Mouse (Mus musculus): ENCODE data around the gene Igsf21. TPM values are rescaled to one million over a fixed set of nuclear protein-coding genes. Genes with fewer than 3 reads are reported as not detected.

Igsf21 gene
- 0.02 TPM in 2 replicates for polyA plus RNA-seq (2012)

DNA sequence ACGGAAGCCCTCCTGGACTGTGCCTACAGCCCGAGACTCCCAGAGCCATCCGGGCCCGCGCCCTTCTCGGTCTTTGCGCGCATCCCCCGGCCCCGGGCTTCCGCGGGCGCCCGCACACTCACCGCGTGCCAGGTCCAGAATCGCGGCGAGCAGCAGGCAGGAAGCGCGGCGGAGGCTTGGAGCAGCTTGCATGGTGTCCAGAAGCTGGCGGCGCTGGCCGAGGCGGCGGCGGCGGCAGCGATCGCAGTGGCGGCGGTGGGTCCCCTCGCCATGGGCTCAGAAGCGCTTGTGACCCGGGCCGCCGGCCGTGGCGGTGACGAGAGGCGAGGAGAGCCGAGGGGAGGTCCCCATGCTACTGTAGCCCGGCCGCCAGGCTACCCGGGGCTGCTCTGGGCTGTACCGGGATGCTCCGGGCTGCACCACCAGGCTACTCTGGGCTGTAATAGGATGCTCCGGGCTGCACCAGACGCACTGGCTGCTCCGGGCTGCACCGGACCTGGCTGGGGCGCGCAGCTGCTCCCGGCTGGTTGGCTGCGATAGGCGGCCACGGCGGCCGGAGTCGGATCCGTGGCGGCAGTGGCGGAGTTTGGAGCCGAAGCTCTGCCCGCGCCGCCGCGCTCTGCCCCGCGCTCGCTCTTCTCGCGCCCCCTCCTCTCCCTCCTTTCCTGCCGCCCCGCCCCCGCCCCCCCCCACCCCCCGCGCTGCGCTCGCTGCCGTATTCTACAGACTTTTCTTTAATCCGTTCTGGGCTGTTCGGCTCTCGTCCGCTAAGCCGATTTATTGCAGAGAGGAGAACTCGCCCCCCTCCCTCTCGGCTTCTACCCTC, at the start of gene Igsf21:
Igsf21 (minus strand) TSS at position 605 of the 826 bp plus-strand sequence.
- H3K4me1 ChIP-seq (ENCODE audit: control insufficient read depth), result no peaks in the 10 kb centered on the region
- TF ChIP-seq TAL1 (IDR thresholded peaks at IDR 0.05; ENCODE audit: low read length) (no peak), GATA1 (IDR thresholded peaks at IDR 0.05; ENCODE audit: low read length) (no peak)
- H3K4me3 ChIP-seq (replicated peaks), result no peak within 1 kb of the TSS
- peaks cover 67% of the 10 kb centered on the region for H3K27me3 ChIP-seq (ENCODE audit: control insufficient read depth)
- H3K9me3 ChIP-seq (ENCODE audit: control insufficient read depth, low read length), result no peaks in the 10 kb centered on the region
- no peaks in the 10 kb centered on the region for H3K36me3 ChIP-seq (ENCODE audit: control insufficient read depth)

DNA sequence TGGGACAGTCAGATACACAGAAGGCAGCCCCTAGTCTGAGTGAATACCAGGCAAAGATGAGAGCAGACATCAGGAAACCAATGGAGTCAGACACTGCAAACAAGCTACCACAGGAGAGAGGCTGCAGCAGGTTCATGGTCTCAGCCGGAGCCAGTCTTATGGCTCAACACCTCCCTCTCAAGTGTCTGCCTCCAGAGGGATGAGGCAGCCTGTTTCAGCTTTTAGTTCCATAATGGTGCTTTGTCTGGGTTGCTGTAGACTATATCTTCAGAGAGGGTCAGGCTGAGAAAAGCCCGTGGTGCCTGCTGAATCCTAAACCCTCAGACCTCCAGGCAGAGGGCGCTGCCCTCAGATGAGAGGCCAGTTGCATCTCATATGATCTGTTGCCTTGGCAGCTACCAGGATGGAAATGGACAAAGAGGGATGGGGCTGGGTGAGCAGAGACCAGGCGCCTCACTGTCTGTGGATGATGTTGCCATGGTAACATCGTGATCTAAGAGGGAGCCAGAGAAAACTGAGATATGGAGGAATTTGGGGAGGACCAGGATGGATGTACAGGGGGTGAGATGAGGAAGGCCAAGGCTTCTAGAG, 39.2 kb upstream of the Igsf21 start:
- Histone ChIP-seq H3K36me3 (ENCODE audit: control insufficient read depth) (no peaks in the 10 kb centered on the region), H3K4me1 (ENCODE audit: control insufficient read depth) (no peaks in the 10 kb centered on the region), H3K9me3 (ENCODE audit: control insufficient read depth, low read length) (peaks cover 43% of the 10 kb centered on the region), H3K27me3 (ENCODE audit: control insufficient read depth) (no peaks in the 10 kb centered on the region), H3K4me3 (replicated peaks) (no peak overlapping the region)
- TF ChIP-seq TAL1 (IDR thresholded peaks at IDR 0.05; ENCODE audit: low read length) (no peak), GATA1 (IDR thresholded peaks at IDR 0.05; ENCODE audit: low read length) (no peak)

DNA sequence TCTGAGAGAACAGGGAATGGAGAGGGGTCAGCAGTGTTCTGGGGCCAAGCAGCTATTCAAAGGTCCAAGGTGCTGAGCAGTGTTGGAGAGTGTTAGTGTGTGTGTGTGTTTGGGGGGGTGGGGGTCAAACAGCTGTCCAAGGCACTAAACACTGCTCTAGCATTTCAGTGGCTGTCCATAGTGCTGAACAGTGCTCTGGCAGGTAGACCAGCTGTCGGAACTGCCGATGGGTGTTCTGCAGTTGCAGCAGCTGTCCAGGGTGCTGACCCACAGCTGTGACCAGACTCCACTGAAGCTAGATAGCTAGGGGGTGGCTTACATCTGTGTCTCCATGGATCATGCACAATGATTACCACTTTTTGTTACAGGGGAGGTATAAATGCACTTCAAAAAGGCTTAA, 36.8 kb upstream of the Igsf21 start:
- Histone ChIP-seq H3K4me3 (replicated peaks) (no peak overlapping the region), H3K4me1 (ENCODE audit: control insufficient read depth) (no peaks in the 10 kb centered on the region), H3K36me3 (ENCODE audit: control insufficient read depth) (no peaks in the 10 kb centered on the region), H3K9me3 (ENCODE audit: control insufficient read depth, low read length) (peaks cover 37% of the 10 kb centered on the region), H3K27me3 (ENCODE audit: control insufficient read depth) (no peaks in the 10 kb centered on the region)
- TF ChIP-seq TAL1 (IDR thresholded peaks at IDR 0.05; ENCODE audit: low read length) (no peak), GATA1 (IDR thresholded peaks at IDR 0.05; ENCODE audit: low read length) (no peak)

DNA sequence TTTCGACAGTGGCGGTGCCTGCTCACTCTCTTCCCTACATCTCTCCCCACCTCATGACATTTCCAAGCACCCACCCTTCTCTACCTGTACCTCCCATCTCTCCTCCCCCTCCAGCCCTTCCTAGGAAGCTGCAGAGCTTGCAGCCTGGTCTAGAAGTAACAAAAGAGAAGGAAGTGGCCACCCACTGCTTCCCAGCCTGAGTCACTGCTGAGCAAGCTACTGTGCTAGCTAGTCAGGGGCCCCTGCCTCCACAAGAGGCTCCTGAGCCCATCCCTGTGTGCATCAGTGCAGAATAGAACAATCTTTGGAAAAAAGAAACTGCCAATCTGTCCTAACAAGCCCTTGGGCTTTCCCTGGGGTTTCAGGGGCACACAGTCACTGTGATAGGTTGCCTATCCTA, 31.7 kb upstream of the Igsf21 start:
- no peaks in the 10 kb centered on the region for H3K27me3 ChIP-seq (ENCODE audit: control insufficient read depth)
- H3K4me3 ChIP-seq (replicated peaks), result no peak overlapping the region
- H3K36me3 ChIP-seq (ENCODE audit: control insufficient read depth), result no peaks in the 10 kb centered on the region
- no peaks in the 10 kb centered on the region for H3K4me1 ChIP-seq (ENCODE audit: control insufficient read depth)
- TF ChIP-seq GATA1 (IDR thresholded peaks at IDR 0.05; ENCODE audit: low read length) (no peak), TAL1 (IDR thresholded peaks at IDR 0.05; ENCODE audit: low read length) (no peak)
- H3K9me3 ChIP-seq (ENCODE audit: control insufficient read depth, low read length), result peaks cover 49% of the 10 kb centered on the region

DNA sequence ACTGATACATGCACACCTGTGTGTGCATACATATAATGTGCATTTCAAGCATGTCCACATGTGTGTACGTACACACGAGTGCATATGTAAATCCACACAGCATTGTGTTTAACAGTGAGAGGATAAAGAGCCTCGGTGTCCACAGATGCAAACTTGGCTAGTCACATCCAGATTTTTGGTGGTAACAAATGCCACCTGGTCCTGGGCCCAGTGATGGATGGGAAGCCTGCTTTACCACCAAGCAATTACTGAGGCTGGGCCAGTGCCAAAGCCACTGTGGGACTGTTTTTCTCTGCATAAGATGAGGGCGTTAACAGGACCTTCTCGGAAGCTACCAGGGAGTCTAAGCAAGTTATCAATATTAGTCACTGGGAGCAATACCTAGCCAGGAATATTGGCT, 25.3 kb upstream of the Igsf21 start:
- H3K27me3 ChIP-seq (ENCODE audit: control insufficient read depth), result no peaks in the 10 kb centered on the region
- no peaks in the 10 kb centered on the region for H3K36me3 ChIP-seq (ENCODE audit: control insufficient read depth)
- H3K4me1 ChIP-seq (ENCODE audit: control insufficient read depth), result no peaks in the 10 kb centered on the region
- TF ChIP-seq GATA1 (IDR thresholded peaks at IDR 0.05; ENCODE audit: low read length) (no peak), TAL1 (IDR thresholded peaks at IDR 0.05; ENCODE audit: low read length) (no peak)
- H3K4me3 ChIP-seq (replicated peaks), result no peak overlapping the region
- peaks cover 56% of the 10 kb centered on the region for H3K9me3 ChIP-seq (ENCODE audit: control insufficient read depth, low read length)

DNA sequence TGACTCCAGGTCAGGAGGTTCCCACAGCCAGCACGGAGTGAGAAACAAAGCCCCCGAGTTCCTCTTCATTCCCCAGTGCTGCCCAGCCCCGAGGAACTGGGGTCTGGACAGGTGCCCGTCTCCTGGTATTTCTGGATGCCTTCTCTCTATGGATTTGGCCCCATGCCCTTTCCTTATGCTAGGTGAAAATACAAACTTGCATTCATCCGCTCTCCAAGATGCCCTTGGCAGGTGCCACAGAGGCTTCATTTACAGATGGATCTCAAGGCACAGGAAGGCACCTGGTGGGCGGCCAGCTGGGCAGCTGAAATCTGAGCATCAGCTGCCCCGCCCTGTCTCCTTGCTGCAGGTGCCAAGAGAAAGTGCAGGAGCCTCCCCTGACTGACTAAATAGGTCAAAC, 23.9 kb upstream of the Igsf21 start:
- Histone ChIP-seq H3K9me3 (ENCODE audit: control insufficient read depth, low read length) (peaks cover 61% of the 10 kb centered on the region), H3K27me3 (ENCODE audit: control insufficient read depth) (no peaks in the 10 kb centered on the region), H3K36me3 (ENCODE audit: control insufficient read depth) (no peaks in the 10 kb centered on the region), H3K4me1 (ENCODE audit: control insufficient read depth) (no peaks in the 10 kb centered on the region), H3K4me3 (replicated peaks) (no peak overlapping the region)
- TF ChIP-seq TAL1 (IDR thresholded peaks at IDR 0.05; ENCODE audit: low read length), result no peak
- no peak for TF ChIP-seq GATA1 (IDR thresholded peaks at IDR 0.05; ENCODE audit: low read length)

DNA sequence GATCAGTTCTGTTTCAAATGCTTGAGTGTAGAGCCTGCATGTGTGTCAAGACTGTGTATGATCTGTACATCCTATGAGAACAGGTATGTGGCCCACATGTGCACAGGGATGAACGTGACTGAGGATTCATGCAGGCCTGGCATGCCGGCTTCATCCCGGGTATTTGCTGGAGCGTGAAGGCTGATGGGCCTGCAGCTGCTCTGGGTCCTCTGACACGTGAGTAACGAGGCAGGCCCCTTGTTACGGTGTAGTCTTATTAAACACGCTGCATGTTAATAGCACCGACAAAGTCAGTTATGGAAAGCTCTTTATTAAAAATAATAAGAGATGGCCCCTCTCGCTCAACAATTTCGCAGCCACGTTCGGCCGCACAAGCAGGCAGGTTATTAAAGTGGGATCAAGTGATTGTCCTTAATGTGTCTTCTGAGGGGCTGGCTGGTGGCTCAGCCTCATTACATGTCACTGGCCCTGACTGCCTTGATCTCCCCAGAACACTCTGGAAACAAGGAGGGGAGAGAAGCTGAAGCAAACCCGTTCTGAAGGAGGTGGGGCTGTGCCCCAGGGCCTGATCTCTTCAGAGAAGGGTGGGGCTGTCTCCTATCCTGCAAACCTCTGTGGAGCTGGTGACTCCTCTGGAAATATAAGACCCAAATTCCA, 22.7 kb upstream of the Igsf21 start:
- Histone ChIP-seq H3K27me3 (ENCODE audit: control insufficient read depth) (no peaks in the 10 kb centered on the region), H3K4me3 (replicated peaks) (no peak overlapping the region), H3K9me3 (ENCODE audit: control insufficient read depth, low read length) (peaks cover 60% of the 10 kb centered on the region), H3K36me3 (ENCODE audit: control insufficient read depth) (no peaks in the 10 kb centered on the region), H3K4me1 (ENCODE audit: control insufficient read depth) (no peaks in the 10 kb centered on the region)
- no peak for TF ChIP-seq GATA1 (IDR thresholded peaks at IDR 0.05; ENCODE audit: low read length)
- no peak for TF ChIP-seq TAL1 (IDR thresholded peaks at IDR 0.05; ENCODE audit: low read length)

DNA sequence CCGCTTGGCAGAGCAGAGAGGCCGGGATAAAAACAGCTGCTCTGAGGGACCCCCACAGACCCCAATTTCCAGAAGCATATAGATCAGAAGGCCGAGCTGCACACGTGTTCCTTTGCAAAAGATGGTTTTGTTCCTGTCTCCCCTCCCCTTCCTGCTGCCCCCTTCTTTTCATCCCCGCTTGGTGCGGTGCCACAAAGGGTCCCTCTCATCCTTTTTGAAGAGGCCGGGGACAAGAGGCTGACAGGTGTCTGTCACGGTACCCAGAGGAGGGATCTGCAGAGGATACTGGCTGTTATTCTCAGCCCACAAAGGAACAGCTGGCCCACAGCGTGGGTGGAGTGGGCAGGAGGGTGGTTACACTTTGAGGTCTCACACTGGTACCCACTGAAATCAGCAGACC, 21.3 kb upstream of the Igsf21 start:
- TF ChIP-seq GATA1 (IDR thresholded peaks at IDR 0.05; ENCODE audit: low read length) (no peak), TAL1 (IDR thresholded peaks at IDR 0.05; ENCODE audit: low read length) (no peak)
- H3K4me3 ChIP-seq (replicated peaks), result no peak overlapping the region
- H3K9me3 ChIP-seq (ENCODE audit: control insufficient read depth, low read length), result peaks cover 55% of the 10 kb centered on the region
- H3K36me3 ChIP-seq (ENCODE audit: control insufficient read depth), result no peaks in the 10 kb centered on the region
- H3K27me3 ChIP-seq (ENCODE audit: control insufficient read depth), result no peaks in the 10 kb centered on the region
- H3K4me1 ChIP-seq (ENCODE audit: control insufficient read depth), result no peaks in the 10 kb centered on the region

DNA sequence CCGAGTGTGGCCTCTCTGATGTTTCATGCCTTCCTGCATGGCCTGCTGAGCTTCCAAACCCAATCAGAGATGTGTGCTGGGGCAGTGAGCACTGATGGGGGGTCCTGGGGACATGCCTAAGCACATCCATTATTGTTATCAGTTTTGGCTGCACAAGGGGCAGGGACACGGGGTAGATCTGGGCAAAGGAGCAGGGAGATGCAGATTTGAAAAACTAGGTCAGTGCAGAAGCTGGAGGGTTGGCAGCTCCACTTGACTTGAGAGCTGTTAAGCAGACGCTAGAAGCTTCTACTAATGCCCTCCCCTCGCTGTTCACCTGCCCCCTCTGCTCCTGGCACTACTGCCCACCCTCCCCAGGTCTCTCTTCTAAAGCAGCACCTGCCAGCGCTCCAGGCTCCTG, 20.5 kb upstream of the Igsf21 start:
- H3K9me3 ChIP-seq (ENCODE audit: control insufficient read depth, low read length), result peaks cover 51% of the 10 kb centered on the region
- no peaks in the 10 kb centered on the region for H3K36me3 ChIP-seq (ENCODE audit: control insufficient read depth)

More for the DNA sequence above, 20.5 kb upstream of the Igsf21 start:
- no peaks in the 10 kb centered on the region for H3K27me3 ChIP-seq (ENCODE audit: control insufficient read depth)
- H3K4me3 ChIP-seq (replicated peaks), result no peak overlapping the region
- no peaks in the 10 kb centered on the region for H3K4me1 ChIP-seq (ENCODE audit: control insufficient read depth)
- no peak for TF ChIP-seq GATA1 (IDR thresholded peaks at IDR 0.05; ENCODE audit: low read length)
- TF ChIP-seq TAL1 (IDR thresholded peaks at IDR 0.05; ENCODE audit: low read length), result no peak
